Mouse (Mus musculus) forebrain, postnatal 0 days (tissue): ENCODE measurements around the gene Slc2a5. TPM values are rescaled to one million over a fixed set of nuclear protein-coding genes. Genes with fewer than 3 reads are reported as not detected.

Experiments used
- ATAC-seq: fragments of 200-750 bp; cut with Nextera tagmentation; 2 replicates; pipeline ENCODE4 v1.8.0; 2017; ENCODE audit warnings: mild to moderate bottlenecking, moderate library complexity
- DNase-seq: peaks from one replicate; pipeline ENCODE4 v3.0.0-alpha.2; 2015
- H3K27ac ChIP-seq: fragments of 300-500 bp; sonication (generic); 2 replicates; pipeline ENCODE4 v1.5.1; 2014; ENCODE audit warnings: low read depth, mild to moderate bottlenecking, antibody characterized with exemption, low read length, moderate library complexity, mixed read lengths
- H3K27me3 ChIP-seq: fragments of 300-500 bp; sonication (generic); 2 replicates; pipeline ENCODE4 v1.6.1; 2014; ENCODE audit warnings: mild to moderate bottlenecking, low read length, mixed read lengths; ENCODE audit not compliant: insufficient read depth
- H3K36me3 ChIP-seq: fragments of 300-500 bp; sonication (generic); 2 replicates; pipeline ENCODE4 v1.6.1; 2014; ENCODE audit warnings: mild to moderate bottlenecking, moderate library complexity; ENCODE audit not compliant: insufficient read depth
- H3K4me1 ChIP-seq: fragments of 300-500 bp; sonication (generic); 2 replicates; pipeline ENCODE4 v1.6.1; 2014; ENCODE audit warnings: antibody characterized with exemption; ENCODE audit not compliant: insufficient read depth
- H3K4me2 ChIP-seq: fragments of 300-500 bp; sonication (generic); 2 replicates; pipeline ENCODE4 v1.6.1; 2014; ENCODE audit warnings: low read depth, mild to moderate bottlenecking, moderate library complexity
- H3K4me3 ChIP-seq: fragments of 300-500 bp; sonication (generic); 2 replicates; pipeline ENCODE4 v1.5.1; 2014; ENCODE audit warnings: low read depth, low read length, mixed read lengths
- H3K9ac ChIP-seq: fragments of 300-500 bp; sonication (generic); 2 replicates; pipeline ENCODE4 v1.6.1; 2014; ENCODE audit warnings: mild to moderate bottlenecking
- H3K9me3 ChIP-seq: fragments of 300-500 bp; sonication (generic); 2 replicates; pipeline ENCODE4 v1.6.1; 2016; ENCODE audit warnings: low read length
- CTCF ChIP-seq: sonication (generic); IDR thresholded peaks from 2 replicates; pipeline ENCODE4 v1.5.1; 2016; ENCODE audit warnings: antibody characterized with exemption, control low read depth, low read depth
- whole genome bisulfite sequencing: fragments of 180-500 bp; shearing (Covaris S2); extraction: QIAGEN DNeasy Blood & Tissue Kit; methylation state at CpG from one replicate; pipeline ENCODE4 v1.1.7; 2014; 5-methylcytosine and 5-hydroxymethylcytosine counted together
- polyA plus RNA-seq: library from polyadenylated mRNA; unstranded; fragments of >200 nt; fragmentation: Nextera tagmentation; extraction: Ambion mirVana; gene quantifications from 2 replicates; pipeline ENCODE4 v1.2.1, GENCODE M21; 2015
- total RNA-seq: library from RNA; depleted of rRNA; stranded (reverse); fragments of >200 nt; gene quantifications from 2 replicates; pipeline ENCODE4 v1.2.3, GENCODE M21; 2014

Slc2a5 gene
- total and polyA plus RNA-seq, 2 experiments from 2014 or later, result 3.2 to 3.4 TPM

DNA sequence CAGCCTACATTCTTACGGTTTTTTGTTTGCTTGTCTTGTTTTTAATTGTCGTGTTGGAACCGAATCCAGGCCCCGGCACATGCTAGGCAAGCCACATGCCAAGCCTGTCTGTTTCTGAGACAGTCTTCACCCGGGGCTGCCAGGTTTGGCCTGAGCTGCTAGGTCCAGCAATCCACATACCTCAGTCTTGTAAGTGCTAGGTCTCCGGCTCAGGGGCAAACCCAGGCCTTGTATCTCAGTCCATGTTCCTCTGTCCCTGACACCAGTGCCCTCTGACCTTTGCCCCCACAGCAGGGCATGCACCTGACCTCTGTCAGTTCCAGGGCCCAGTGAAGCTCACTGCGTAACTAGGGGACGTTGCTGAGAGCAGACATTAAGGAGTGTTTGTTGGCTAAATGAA lies 9.5 kb downstream of the Slc2a5 start:
- no peak overlapping the region for H3K4me3 ChIP-seq
- no peaks in the 10 kb centered on the region for H3K36me3 ChIP-seq
- 53% methylated on average over 8 of the region's 8 CpGs for WGBS
- H3K27me3 ChIP-seq, result no peaks in the 10 kb centered on the region
- H3K9me3 ChIP-seq, result no peaks in the 10 kb centered on the region
- no peak overlapping the region for H3K27ac ChIP-seq
- no peak for ATAC-seq
- H3K9ac ChIP-seq, result no peak overlapping the region
- TF ChIP-seq CTCF, result no peak
- no peaks in the 10 kb centered on the region for H3K4me1 ChIP-seq
- no peak overlapping the region for H3K4me2 ChIP-seq
- DNase-seq, result no peak

DNA sequence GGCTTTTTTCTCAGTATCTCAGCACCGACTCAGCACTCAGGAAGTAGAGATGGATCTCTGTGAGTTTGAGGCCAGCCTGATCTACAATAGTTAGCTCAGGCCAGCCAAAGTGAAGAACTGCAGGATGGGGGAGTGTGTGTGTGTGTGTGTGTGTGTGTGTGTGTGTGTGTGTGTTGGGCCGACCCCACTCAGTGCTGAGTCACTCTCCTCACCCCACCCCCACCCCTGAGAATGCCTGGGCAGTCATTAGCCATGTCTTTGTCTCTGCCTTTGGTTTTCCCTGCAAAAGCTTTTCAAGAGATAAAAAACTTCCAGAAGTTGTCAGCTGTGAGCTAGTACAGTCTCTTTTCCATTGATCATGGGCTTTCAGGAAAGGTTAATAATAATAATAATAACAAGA lies 11.6 kb downstream of the Slc2a5 start:
- no peak overlapping the region for H3K4me3 ChIP-seq
- no peak for TF ChIP-seq CTCF

DNA sequence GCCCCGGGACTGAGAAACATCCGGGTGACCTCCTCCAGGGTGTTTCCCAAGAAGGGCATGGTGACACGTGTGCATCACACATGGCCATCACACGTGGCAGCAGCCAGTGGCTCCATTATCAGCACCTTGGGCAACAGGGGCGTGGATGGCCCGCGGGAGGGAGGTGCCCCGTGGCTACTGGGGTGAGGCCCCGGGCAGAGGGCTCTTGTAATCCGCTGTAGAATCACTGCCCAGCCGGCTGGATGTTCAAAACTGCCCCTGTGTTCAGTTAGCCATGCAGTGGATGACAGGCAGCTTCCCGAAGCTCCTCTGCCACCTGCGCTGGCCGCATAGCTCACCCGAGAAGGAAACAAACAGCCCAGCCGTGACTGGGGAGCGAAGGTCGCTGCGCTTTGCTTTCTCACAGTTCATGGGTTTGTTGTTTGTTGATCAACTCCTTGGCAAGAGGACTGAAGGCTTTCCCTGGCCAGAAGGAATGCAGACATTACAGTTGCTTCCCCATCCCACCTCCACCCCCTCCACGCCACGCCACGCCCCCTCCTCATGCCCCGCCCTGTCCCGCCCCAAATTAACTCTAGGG lies 13.7 kb downstream of the Slc2a5 start:
- H3K9me3 ChIP-seq, result no peaks in the 10 kb centered on the region
- DNase-seq (no peak), ATAC-seq (no peak)
- no peak overlapping the region for H3K9ac ChIP-seq
- H3K27me3 ChIP-seq, result no peaks in the 10 kb centered on the region
- H3K4me1 ChIP-seq, result no peaks in the 10 kb centered on the region
- TF ChIP-seq CTCF, result no peak
- 32% methylated on average over 24 of the region's 24 CpGs for WGBS
- H3K27ac ChIP-seq, result no peak overlapping the region
- 0 out of 2 replicates have a peak overlapping the region, but pooled peaks have one; percentile 5 for H3K4me2 ChIP-seq
- H3K4me3 ChIP-seq, result no peak overlapping the region
- no peaks in the 10 kb centered on the region for H3K36me3 ChIP-seq

More for the DNA sequence above, 11.6 kb downstream of the Slc2a5 start:
- Histone ChIP-seq H3K4me1 (no peaks in the 10 kb centered on the region), H3K27me3 (no peaks in the 10 kb centered on the region), H3K9ac (no peak overlapping the region), H3K36me3 (no peaks in the 10 kb centered on the region), H3K9me3 (no peaks in the 10 kb centered on the region), H3K4me2 (no peak overlapping the region), H3K27ac (no peak overlapping the region)
- DNase-seq (no peak), ATAC-seq (no peak)
- WGBS, result 34% methylated on average over 2 of the region's 2 CpGs

DNA sequence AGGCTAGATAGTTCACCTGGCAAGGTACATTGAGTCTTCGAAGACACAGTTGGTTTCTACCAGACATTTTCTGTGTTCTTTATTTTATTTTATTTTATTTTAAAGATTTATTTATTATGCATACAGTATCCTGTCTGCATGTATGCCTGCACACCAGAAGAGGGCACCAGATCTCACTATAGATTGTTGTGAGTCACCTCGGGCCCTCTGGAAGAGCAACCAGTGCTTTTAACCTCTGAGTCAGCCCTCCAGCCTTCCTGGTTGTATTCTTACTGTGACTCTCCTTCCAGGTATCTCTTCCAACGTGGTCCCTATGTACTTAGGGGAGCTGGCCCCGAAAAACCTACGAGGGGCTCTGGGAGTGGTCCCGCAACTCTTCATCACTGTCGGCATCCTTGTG lies 16.2 kb downstream of the Slc2a5 start:
- Histone ChIP-seq H3K27ac (no peak overlapping the region), H3K9ac (no peak overlapping the region), H3K4me2 (no peak overlapping the region), H3K9me3 (no peaks in the 10 kb centered on the region), H3K27me3 (no peaks in the 10 kb centered on the region), H3K4me3 (no peak overlapping the region), H3K36me3 (no peaks in the 10 kb centered on the region), H3K4me1 (no peaks in the 10 kb centered on the region)
- TF ChIP-seq CTCF, result no peak
- DNase-seq (no peak), ATAC-seq (no peak)
- WGBS, result 86% methylated on average over 7 of the region's 7 CpGs

DNA sequence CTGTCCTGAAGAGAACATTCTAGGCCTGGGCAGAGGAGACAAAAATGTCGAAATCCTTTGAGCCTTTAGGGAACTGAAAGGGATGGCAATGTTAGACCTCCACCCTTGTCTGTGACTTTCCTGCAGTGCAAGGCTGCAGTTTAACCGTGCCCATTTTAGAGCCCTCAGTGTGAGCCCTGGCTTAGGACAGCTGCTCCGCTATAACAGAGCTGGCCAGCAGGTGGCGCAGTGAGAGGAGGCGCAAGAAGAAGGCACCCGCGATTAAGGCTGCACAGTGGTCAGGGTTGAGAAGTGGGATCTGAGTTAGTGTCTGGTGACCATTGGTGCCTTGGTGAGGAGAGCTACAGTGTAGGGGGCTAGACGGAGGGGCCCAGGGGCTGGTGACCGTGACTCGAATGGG lies 17.6 kb downstream of the Slc2a5 start:
- 13% methylated on average over 10 of the region's 10 CpGs for WGBS
- H3K9me3 ChIP-seq, result no peaks in the 10 kb centered on the region
- no peak overlapping the region for H3K4me3 ChIP-seq
- ATAC-seq, result peak; percentile 40; the same call in 1 of the 2 replicates
- H3K36me3 ChIP-seq, result no peaks in the 10 kb centered on the region
- TF ChIP-seq CTCF, result peak; percentile 96
- H3K9ac ChIP-seq, result no peak overlapping the region
- H3K4me1 ChIP-seq, result no peaks in the 10 kb centered on the region
- DNase-seq, result peak; percentile 76
- H3K27me3 ChIP-seq, result no peaks in the 10 kb centered on the region
- no peak overlapping the region for H3K4me2 ChIP-seq
- no peak overlapping the region for H3K27ac ChIP-seq

DNA sequence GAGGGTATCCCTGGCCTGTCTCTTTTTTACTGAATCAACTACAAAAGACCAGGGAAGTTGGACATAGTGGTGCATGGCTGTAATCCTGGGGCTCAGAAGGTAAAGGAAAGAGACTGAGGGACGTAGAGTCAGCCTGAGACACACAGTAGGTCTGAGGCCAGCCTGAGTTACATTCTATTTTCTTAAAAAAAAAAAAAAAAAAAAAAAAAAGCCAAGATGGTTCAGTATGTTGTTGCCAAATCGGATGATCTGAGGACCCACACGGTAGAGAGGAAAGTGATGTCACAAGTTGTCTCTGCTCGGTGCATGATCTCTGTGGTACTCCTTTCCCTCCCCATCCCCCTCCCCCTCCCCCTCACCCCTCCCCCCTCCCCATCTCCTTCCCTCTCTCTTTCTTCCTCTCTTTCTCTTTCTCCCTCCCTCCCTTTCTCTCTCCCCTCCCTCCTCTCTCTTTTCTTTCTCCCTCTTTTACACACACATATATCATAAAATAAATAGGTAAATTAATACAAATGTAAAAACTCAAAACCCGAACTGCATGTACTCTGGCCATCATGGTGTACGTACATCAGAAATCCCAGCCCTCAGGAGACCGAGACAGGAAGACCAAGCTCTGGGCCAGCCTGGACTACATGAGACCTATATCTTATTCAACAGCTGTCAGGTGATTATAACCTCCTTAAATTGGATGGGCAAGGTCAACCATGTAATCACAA lies 18.4 kb downstream of the Slc2a5 start:
- Histone ChIP-seq H3K9me3 (no peaks in the 10 kb centered on the region), H3K36me3 (no peaks in the 10 kb centered on the region), H3K4me2 (no peak overlapping the region), H3K27me3 (no peaks in the 10 kb centered on the region), H3K4me3 (no peak overlapping the region), H3K27ac (no peak overlapping the region), H3K4me1 (no peaks in the 10 kb centered on the region), H3K9ac (no peak overlapping the region)
- TF ChIP-seq CTCF, result no peak
- 89% methylated on average over 7 of the region's 7 CpGs for WGBS
- ATAC-seq, result 0 out of 2 replicates have a peak, but pooled peaks have one; percentile 2
- DNase-seq, result no peak

DNA sequence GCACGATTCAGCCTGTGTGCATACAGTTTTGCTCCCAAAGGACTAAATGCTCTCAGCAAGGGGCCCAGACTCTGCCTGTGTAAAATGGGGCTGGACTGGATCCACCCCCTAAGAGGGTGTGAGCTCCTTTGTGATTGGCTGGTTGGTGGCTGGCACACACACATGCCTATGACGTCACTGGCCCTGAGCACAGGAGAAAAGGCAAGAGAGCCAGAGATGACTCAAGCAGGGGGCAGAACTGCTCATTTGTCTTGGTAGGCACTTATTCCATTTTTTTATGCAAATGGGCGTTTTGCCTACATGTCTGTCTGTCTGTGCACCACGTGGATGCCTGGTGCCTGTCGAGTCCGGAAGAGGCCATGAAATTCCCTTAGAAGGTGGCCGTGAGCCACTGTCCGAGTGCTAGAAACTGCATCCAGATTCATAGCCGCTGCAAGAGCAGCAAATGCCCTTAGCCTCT lies 19.0 kb downstream of the Slc2a5 start:
- H3K4me2 ChIP-seq, result peak overlapping the region; percentile 41
- 19% methylated on average over 9 of the region's 9 CpGs for WGBS
- no peaks in the 10 kb centered on the region for H3K4me1 ChIP-seq
- H3K36me3 ChIP-seq, result no peaks in the 10 kb centered on the region
- no peaks in the 10 kb centered on the region for H3K27me3 ChIP-seq
- H3K9me3 ChIP-seq, result no peaks in the 10 kb centered on the region
- H3K9ac ChIP-seq, result peak overlapping the region; percentile 35
- DNase-seq, result peak; percentile 85
- peak; percentile 89 for ATAC-seq
- peak overlapping the region; percentile 21 for H3K4me3 ChIP-seq
- no peak overlapping the region for H3K27ac ChIP-seq
- TF ChIP-seq CTCF, result no peak
